Mouse (Mus musculus) neural tube, postnatal 0 days (tissue): Measurements from ENCODE around the gene Mdm1. TPM values are rescaled to one million over a fixed set of nuclear protein-coding genes. Genes with fewer than 3 reads are reported as not detected.

ENCODE experiments used
- polyA plus RNA-seq: library from polyadenylated mRNA; unstranded; fragments of >200 nt; fragmentation: Nextera tagmentation; extraction: Ambion mirVana; gene quantifications from 2 replicates; pipeline ENCODE4 v1.2.1, GENCODE M21; 2015

Mdm1 gene
- polyA plus RNA-seq = 15.1 and 15.2 TPM in 2 replicates

GRCm38 (mm10) chr10:118141018-118141883 is at the start of gene Mdm1:
Gene Mdm1, plus strand, starts transcription at chr10:118141811.

DNA sequence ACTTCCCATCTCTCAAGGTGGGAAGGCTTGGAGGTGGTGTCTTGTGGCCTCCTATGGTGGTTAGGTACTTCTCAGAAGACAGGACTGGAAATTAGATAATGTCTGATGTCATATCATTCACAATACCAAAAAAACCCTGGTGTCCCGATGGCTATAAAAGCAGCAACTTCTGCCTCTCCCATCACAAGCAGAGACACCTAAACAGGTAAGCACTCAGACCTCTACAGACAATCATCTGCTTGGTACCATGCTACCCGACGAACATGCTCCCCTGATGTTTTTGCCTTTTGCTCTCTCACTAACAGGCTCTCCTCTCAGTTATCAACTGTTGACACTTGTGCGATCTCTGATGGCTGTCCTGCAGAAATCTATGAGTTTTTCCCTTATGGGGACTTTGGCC is 63.0 kb downstream of the Mdm1 start, which contains the start of gene Il22:
Il22 (plus strand) TSS at position 301 of the 400 bp plus-strand sequence.

Other genes with a start within 250 kb of the Mdm1 start
- gene Il22, start 63.1 kb downstream of the Mdm1 start, polyA plus RNA-seq = not detected in 2 replicates
- 0.09 and 0.20 TPM in 2 replicates for gene Gm32717, start 99.0 kb downstream of the Mdm1 start, polyA plus RNA-seq
- gene Gm32802, start 116.9 kb downstream of the Mdm1 start, polyA plus RNA-seq = 0.09 and 0.20 TPM in 2 replicates
- 0.52 TPM in 1 of 2 replicates, not detected in the other for gene Iltifb, start 153.2 kb downstream of the Mdm1 start, polyA plus RNA-seq
- gene Gm9040, start 185.2 kb downstream of the Mdm1 start, polyA plus RNA-seq = not detected in 2 replicates
- gene Gm9044, start 190.6 kb downstream of the Mdm1 start, polyA plus RNA-seq = not detected in 2 replicates
- gene Gm9045, start 196.0 kb downstream of the Mdm1 start, polyA plus RNA-seq = 0.12 TPM in 1 of 2 replicates, not detected in the other
- not detected in 2 replicates for gene Gm9046, start 201.4 kb downstream of the Mdm1 start, polyA plus RNA-seq
- 0.09 TPM in 1 of 2 replicates, not detected in the other for gene Gm9048, start 206.9 kb downstream of the Mdm1 start, polyA plus RNA-seq
- 0.12 TPM in 1 of 2 replicates, not detected in the other for gene Gm9049, start 212.3 kb downstream of the Mdm1 start, polyA plus RNA-seq